Mouse (Mus musculus): ENCODE measurements around the gene Rgma. TPM values are rescaled to one million over a fixed set of nuclear protein-coding genes. Genes with fewer than 3 reads are reported as not detected.
A peak's percentile ranks its signal among the peaks of the same experiment; 100 is the strongest.

The Rgma gene
- polyA plus RNA-seq, 1 experiment from 2014 or later = 3.2 TPM

- Histone ChIP-seq H3K27me3 (ENCODE audit: control insufficient read depth, insufficient read depth, low read length) (peaks cover 65% of the 10 kb centered on the region), H3K4me3 (ENCODE audit: control insufficient read depth in 1 of 2, insufficient read depth in 1 of 2, low read depth in 1 of 2, low read length in 2 of 2) (peak overlapping the region; percentile 36 to 40), H3K9me3 (ENCODE audit: control insufficient read depth, low read length) (no peaks in the 10 kb centered on the region), H3K27ac (replicated peaks in 1 of 2; ENCODE audit: control insufficient read depth in 1 of 2, insufficient read depth in 1 of 2, low read depth in 2 of 2, low read length in 2 of 2) (no peak overlapping the region), H3K4me2 (ENCODE audit: low read length) (peak overlapping the region; percentile 66), H3K9ac (ENCODE audit: low read length) (no peak overlapping the region), H3K4me1 (ENCODE audit: control insufficient read depth in 2 of 2, insufficient read depth in 2 of 2, low read length in 2 of 2) (peaks cover 7 to 22% of the 10 kb centered on the region in 2 experiments), H3K36me3 (ENCODE audit: control insufficient read depth, insufficient read depth, low read length) (no peaks in the 10 kb centered on the region)
- no peak for ATAC-seq (ENCODE audit: insufficient number of reproducible peaks, insufficient read depth, low FRiP score, low read depth)
- 49% methylated on average over 10 of the region's 10 CpGs for WGBS
Measured at GRCm38 (mm10) chr7:73371587-73372321, 3.6 kb upstream of the Rgma start.

DNA sequence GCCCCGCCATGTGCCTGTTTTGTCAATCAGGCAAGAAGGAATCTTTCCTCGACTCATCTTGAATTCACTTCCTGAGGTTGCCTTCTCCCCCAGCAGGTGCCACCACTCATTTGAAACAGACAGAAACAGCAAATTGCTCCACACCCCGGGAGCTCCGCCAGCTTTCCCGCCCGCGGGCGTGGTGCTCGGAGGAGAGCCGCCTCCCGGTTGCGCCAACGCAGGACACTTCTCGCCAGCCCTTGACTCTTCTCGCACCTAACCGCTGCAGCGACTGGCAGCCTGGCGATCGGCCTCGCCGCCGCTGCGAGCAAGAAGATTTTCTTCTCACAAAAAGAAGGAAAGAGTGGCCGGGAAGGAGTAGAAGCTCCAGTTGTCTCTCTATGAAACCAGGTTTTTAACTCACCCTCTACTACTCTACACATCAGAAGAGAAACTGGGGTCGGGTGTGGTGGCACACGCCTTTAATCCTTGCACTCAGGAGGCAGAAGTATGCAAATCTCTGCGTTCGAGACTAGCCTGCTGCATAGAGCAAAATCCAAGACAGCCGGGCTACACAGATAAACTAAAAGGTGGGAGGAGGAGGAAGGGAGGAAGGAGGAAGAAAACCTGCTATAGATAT is 2.8 kb upstream of the Rgma start:
- Histone ChIP-seq H3K9ac (ENCODE audit: low read length) (peak overlapping the region; percentile 54), H3K36me3 (ENCODE audit: control insufficient read depth, insufficient read depth, low read length) (no peaks in the 10 kb centered on the region), H3K4me1 (ENCODE audit: control insufficient read depth in 2 of 2, insufficient read depth in 2 of 2, low read length in 2 of 2) (peaks cover 7 to 22% of the 10 kb centered on the region in 2 experiments), H3K4me3 (ENCODE audit: control insufficient read depth in 1 of 2, insufficient read depth in 1 of 2, low read depth in 1 of 2, low read length in 2 of 2) (peak overlapping the region; percentile 36 to 40), H3K4me2 (ENCODE audit: low read length) (peak overlapping the region; percentile 66), H3K9me3 (ENCODE audit: control insufficient read depth, low read length) (no peaks in the 10 kb centered on the region), H3K27ac (replicated peaks in 1 of 2; ENCODE audit: control insufficient read depth in 1 of 2, insufficient read depth in 1 of 2, low read depth in 2 of 2, low read length in 2 of 2) (no peak overlapping the region), H3K27me3 (ENCODE audit: control insufficient read depth, insufficient read depth, low read length) (peaks cover 72% of the 10 kb centered on the region)
- ATAC-seq (ENCODE audit: insufficient number of reproducible peaks, insufficient read depth, low FRiP score, low read depth) = no peak
- WGBS = 1% methylated on average over 29 of the region's 29 CpGs

- no peaks in the 10 kb centered on the region for H3K9me3 ChIP-seq (ENCODE audit: control insufficient read depth, low read length)
- H3K27ac ChIP-seq (replicated peaks in 1 of 2; ENCODE audit: control insufficient read depth in 1 of 2, insufficient read depth in 1 of 2, low read depth in 2 of 2, low read length in 2 of 2) = no peak overlapping the region
- ATAC-seq (ENCODE audit: insufficient number of reproducible peaks, insufficient read depth, low FRiP score, low read depth) = 0 out of 2 replicates have a peak, but pooled peaks have one; percentile 16
- H3K36me3 ChIP-seq (ENCODE audit: control insufficient read depth, insufficient read depth, low read length) = no peaks in the 10 kb centered on the region
- H3K9ac ChIP-seq (ENCODE audit: low read length) = peak overlapping the region; percentile 60
- 2% methylated on average over 14 of the region's 14 CpGs for WGBS
- peaks cover 7 to 22% of the 10 kb centered on the region in 2 experiments for H3K4me1 ChIP-seq (ENCODE audit: control insufficient read depth in 2 of 2, insufficient read depth in 2 of 2, low read length in 2 of 2)
- H3K27me3 ChIP-seq (ENCODE audit: control insufficient read depth, insufficient read depth, low read length) = peaks cover 89% of the 10 kb centered on the region
- peak overlapping the region; percentile 100 for H3K4me2 ChIP-seq (ENCODE audit: low read length)
- peak overlapping the region; percentile 48 to 51 for H3K4me3 ChIP-seq (ENCODE audit: control insufficient read depth in 1 of 2, insufficient read depth in 1 of 2, low read depth in 1 of 2, low read length in 2 of 2)
Measured at GRCm38 (mm10) chr7:73374727-73375126, 582 bp upstream of the Rgma start.

DNA sequence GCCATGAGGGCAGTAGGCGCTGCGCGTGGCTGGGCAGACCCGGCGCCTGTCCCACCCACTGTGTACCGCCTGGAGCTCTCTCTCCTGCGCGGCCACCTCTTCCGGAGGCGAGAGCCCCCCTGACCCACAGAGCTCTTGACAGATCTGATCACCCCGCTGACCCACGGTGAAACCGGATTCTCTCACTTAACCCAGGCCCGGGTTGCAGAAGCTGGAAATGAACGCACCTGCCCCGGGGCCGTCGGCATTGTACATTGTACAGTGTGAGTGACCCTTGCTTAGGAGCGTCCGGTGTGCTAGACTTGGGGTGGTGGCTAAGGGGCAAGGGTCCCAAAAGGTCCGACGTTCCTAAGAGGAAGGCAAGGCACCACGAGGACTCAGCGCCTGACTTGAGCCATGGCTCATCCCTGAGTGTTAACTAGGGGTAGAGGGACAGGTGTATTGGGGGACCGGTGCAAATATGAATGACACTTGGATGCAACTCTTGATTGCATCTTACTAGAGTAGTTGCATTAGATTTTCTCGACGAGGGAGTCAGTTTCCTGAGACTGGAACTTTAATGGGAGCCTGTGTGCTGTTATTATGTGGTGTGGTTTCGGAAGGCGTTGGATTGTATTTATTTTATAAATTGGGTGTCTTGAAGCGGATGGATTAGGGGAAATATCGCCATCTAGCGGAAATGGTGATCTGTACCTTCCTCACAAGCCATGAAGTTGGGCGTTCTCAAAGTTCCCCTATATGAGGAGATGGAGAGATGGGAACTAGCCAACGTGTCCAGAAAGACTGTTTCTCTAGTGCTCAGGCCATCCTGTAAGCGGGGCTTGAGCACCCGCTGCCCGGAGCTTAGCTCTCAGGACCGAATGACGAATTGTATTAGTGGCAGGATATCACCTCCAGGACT is 1.0 kb downstream of the Rgma start:
- peaks cover 82% of the 10 kb centered on the region for H3K27me3 ChIP-seq (ENCODE audit: control insufficient read depth, insufficient read depth, low read length)
- peak overlapping the region; percentile 60; the same call in 1 of the 2 replicates for H3K9ac ChIP-seq (ENCODE audit: low read length)
- WGBS = under 1% methylated on average over 39 of the region's 39 CpGs
- peak overlapping the region; percentile 100 for H3K4me2 ChIP-seq (ENCODE audit: low read length)
- peaks cover 7 to 22% of the 10 kb centered on the region in 2 experiments for H3K4me1 ChIP-seq (ENCODE audit: control insufficient read depth in 2 of 2, insufficient read depth in 2 of 2, low read length in 2 of 2)
- no peaks in the 10 kb centered on the region for H3K36me3 ChIP-seq (ENCODE audit: control insufficient read depth, insufficient read depth, low read length)
- H3K27ac ChIP-seq (replicated peaks in 1 of 2; ENCODE audit: control insufficient read depth in 1 of 2, insufficient read depth in 1 of 2, low read depth in 2 of 2, low read length in 2 of 2) = no peak overlapping the region
- peak overlapping the region; percentile 48 to 51 for H3K4me3 ChIP-seq (ENCODE audit: control insufficient read depth in 1 of 2, insufficient read depth in 1 of 2, low read depth in 1 of 2, low read length in 2 of 2)
- ATAC-seq (ENCODE audit: insufficient number of reproducible peaks, insufficient read depth, low FRiP score, low read depth) = 0 out of 2 replicates have a peak, but pooled peaks have one; percentile 40
- H3K9me3 ChIP-seq (ENCODE audit: control insufficient read depth, low read length) = no peaks in the 10 kb centered on the region

DNA sequence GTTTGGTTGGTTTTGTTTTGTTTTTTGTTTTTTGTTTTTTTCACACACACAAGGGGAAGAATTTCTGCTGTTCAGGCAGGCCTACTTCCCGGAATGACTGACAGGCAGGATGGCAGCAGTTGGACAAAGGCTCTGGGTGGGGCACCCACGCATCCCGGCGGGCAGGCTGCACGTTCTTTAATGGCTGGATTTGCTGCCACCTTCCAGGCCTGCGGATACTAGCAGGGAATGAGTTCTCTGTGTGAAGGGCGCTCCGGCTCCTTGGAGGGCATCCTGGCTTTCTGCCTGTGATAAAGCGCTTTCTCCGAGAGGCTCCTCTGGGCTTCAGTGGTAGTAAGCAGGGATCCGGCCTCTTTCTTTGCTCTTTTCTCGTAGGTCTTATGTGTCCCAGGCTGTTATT is 2.0 kb downstream of the Rgma start:
- Histone ChIP-seq H3K4me3 (ENCODE audit: control insufficient read depth in 1 of 2, insufficient read depth in 1 of 2, low read depth in 1 of 2, low read length in 2 of 2) (no peak overlapping the region), H3K9ac (ENCODE audit: low read length) (no peak overlapping the region), H3K27ac (replicated peaks in 1 of 2; ENCODE audit: control insufficient read depth in 1 of 2, insufficient read depth in 1 of 2, low read depth in 2 of 2, low read length in 2 of 2) (no peak overlapping the region), H3K27me3 (ENCODE audit: control insufficient read depth, insufficient read depth, low read length) (peaks cover 72% of the 10 kb centered on the region), H3K9me3 (ENCODE audit: control insufficient read depth, low read length) (no peaks in the 10 kb centered on the region), H3K36me3 (ENCODE audit: control insufficient read depth, insufficient read depth, low read length) (no peaks in the 10 kb centered on the region), H3K4me2 (ENCODE audit: low read length) (no peak overlapping the region), H3K4me1 (ENCODE audit: control insufficient read depth in 2 of 2, insufficient read depth in 2 of 2, low read length in 2 of 2) (peaks cover 7 to 19% of the 10 kb centered on the region in 2 experiments)
- 55% methylated on average over 12 of the region's 12 CpGs for WGBS
- no peak for ATAC-seq (ENCODE audit: insufficient number of reproducible peaks, insufficient read depth, low FRiP score, low read depth)

DNA sequence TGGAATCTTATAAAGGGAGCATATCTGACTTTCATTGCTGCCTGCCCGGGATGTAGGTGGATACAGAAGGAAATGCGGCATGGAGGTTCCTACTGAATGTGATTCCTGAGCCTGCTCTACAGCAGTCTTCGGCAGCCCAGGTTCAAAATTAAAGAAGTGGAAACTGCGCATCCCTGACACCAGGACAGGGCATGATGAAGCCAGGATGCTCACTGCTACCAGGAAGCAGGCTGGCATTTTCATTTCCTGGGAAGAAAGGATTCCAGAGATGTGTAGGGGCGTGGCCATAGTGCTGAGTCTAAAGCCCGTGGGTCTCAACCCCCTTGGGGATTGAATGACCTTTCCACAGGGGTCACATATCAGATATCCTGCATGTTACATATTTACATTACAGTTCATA is 2.7 kb downstream of the Rgma start:
- no peak overlapping the region for H3K4me3 ChIP-seq (ENCODE audit: control insufficient read depth in 1 of 2, insufficient read depth in 1 of 2, low read depth in 1 of 2, low read length in 2 of 2)
- H3K9me3 ChIP-seq (ENCODE audit: control insufficient read depth, low read length) = no peaks in the 10 kb centered on the region
- 74% methylated on average over 6 of the region's 6 CpGs for WGBS
- no peaks in the 10 kb centered on the region for H3K36me3 ChIP-seq (ENCODE audit: control insufficient read depth, insufficient read depth, low read length)
- H3K27ac ChIP-seq (replicated peaks in 1 of 2; ENCODE audit: control insufficient read depth in 1 of 2, insufficient read depth in 1 of 2, low read depth in 2 of 2, low read length in 2 of 2) = no peak overlapping the region
- no peak overlapping the region for H3K9ac ChIP-seq (ENCODE audit: low read length)
- H3K27me3 ChIP-seq (ENCODE audit: control insufficient read depth, insufficient read depth, low read length) = peaks cover 66% of the 10 kb centered on the region
- peaks cover 3 to 14% of the 10 kb centered on the region in 2 experiments; a peak in 3 of 4 replicates for H3K4me1 ChIP-seq (ENCODE audit: control insufficient read depth in 2 of 2, insufficient read depth in 2 of 2, low read length in 2 of 2)
- no peak overlapping the region for H3K4me2 ChIP-seq (ENCODE audit: low read length)
- no peak for ATAC-seq (ENCODE audit: insufficient number of reproducible peaks, insufficient read depth, low FRiP score, low read depth)

- Histone ChIP-seq H3K4me1 (ENCODE audit: control insufficient read depth in 2 of 2, insufficient read depth in 2 of 2, low read length in 2 of 2) (no peaks in the 10 kb centered on the region), H3K9me3 (ENCODE audit: control insufficient read depth, low read length) (no peaks in the 10 kb centered on the region), H3K27ac (replicated peaks in 1 of 2; ENCODE audit: control insufficient read depth in 1 of 2, insufficient read depth in 1 of 2, low read depth in 2 of 2, low read length in 2 of 2) (no peak overlapping the region), H3K9ac (ENCODE audit: low read length) (no peak overlapping the region), H3K4me2 (ENCODE audit: low read length) (no peak overlapping the region), H3K4me3 (ENCODE audit: control insufficient read depth in 1 of 2, insufficient read depth in 1 of 2, low read depth in 1 of 2, low read length in 2 of 2) (no peak overlapping the region), H3K36me3 (ENCODE audit: control insufficient read depth, insufficient read depth, low read length) (no peaks in the 10 kb centered on the region), H3K27me3 (ENCODE audit: control insufficient read depth, insufficient read depth, low read length) (peaks cover 43% of the 10 kb centered on the region)
- 78% methylated on average over 7 of the region's 7 CpGs for WGBS
- no peak for ATAC-seq (ENCODE audit: insufficient number of reproducible peaks, insufficient read depth, low FRiP score, low read depth)
Measured at GRCm38 (mm10) chr7:73382843-73383242, 7.5 kb downstream of the Rgma start.
